Mouse (Mus musculus): ENCODE measurements at regions not wholly inside any gene's neighbourhood (a gene's known extent, or its start where the extent isn't known, plus 50 kb on each side); places are given as distances from the start of the nearest gene placed in this dataset.

DNA sequence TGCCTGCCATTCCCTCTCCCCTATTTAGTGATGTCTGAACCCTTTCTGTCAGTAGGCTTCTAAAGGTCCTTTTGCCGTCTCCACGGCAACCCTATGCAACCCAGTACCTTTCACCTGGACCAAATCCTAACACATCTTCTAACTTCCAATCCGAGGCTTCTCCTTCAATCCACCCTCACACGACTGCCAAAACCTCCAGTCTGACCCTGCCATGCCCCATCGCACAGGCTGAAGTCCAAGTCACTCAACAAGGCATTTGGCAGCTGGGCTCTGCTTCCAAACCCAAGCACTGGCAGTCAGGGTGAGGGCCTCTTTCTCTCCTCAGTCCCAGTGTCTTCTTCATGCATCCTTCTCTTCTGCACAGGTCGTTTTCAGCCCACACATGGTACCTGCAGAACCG, 83.0 kb upstream of the Lrpprc start:
- no peak for TF ChIP-seq CTCF (IDR thresholded peaks at IDR 0.05)
- no peak overlapping the region for H3K4me3 ChIP-seq
- peak; percentile 60 for DNase-seq
- peak overlapping the region; percentile 68 for H3K27ac ChIP-seq
- intact Hi-C loops (cut with DNase I) = no loop called here

DNA sequence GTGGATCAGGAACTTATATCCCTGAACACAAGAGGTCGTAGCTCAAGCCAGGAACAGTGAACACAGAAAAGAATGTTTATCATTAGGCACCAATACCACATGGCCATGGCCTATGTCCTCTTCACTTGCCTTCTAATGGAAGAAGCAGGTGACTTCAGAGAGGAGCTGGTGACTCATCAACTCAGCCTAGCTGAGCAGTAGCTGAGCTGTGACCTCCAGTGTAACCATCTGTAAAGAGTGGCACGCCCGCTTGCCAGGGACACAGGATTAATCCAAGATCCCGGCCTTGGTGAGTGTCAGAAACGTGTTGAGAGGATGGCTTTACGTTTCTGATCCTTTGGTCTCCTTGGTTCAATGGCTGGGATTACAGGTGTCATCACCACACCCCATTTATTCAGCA, 82.0 kb upstream of the Ppm1b start:
- TF ChIP-seq CTCF (IDR thresholded peaks at IDR 0.05) = no peak
- Histone ChIP-seq H3K27ac (peak overlapping the region; percentile 68; the same call in 1 of the 2 replicates), H3K4me3 (no peak overlapping the region)
- DNase-seq = no peak
- intact Hi-C loops (cut with DNase I) = no loop called here

DNA sequence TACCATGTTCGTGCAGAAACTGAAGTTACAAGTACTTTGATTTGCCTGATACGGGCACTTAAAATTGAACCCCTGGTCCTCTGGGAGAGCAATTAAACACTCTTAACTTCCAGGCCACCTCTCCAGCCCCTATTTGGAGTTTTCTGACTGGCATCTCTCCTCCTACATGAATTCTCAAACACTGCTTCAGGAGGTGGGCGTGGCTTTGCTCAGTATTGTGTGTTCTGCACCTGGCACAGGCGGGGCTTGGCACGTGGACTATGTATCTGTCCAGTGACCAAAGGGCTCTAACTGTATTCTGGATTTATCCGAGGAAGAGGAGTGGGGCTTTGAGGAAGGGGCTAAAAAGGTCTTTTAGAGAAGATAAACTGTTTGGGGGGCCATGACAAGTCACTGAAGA, 81.5 kb upstream of the Ppm1b start:
- H3K27ac ChIP-seq = no peak overlapping the region; the same call in 1 of the 2 replicates
- DNase-seq = no peak
- intact Hi-C loops (cut with DNase I) = loop anchor here (5.0 kb wide), 2 partner anchors 47 to 212 kb away; no protein-coding TSS in a partner anchor
- TF ChIP-seq CTCF (IDR thresholded peaks at IDR 0.05) = no peak
- no peak overlapping the region for H3K4me3 ChIP-seq

DNA sequence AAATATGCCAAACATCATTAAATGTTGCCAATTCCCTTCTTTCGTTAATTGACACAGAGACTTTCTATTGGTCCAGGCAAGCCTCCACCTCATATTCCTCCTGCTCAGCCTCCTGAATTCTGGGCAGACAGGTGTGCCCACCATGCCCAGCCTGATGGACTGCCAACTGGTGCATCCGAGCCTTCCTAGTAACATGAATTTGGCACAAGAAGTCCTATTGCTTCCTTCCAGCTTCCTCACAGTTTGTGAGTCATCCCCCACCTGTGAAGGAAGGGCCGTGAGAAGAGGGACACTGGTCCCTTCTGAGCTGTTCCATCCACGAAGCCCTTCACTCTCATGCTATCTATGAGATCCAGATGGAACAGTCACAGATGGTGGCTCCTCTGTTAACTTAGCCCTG, 80.5 kb upstream of the Ppm1b start:
- no peak for TF ChIP-seq CTCF (IDR thresholded peaks at IDR 0.05)
- intact Hi-C loops (cut with DNase I) = loop anchor here (5.0 kb wide), 2 partner anchors 46 to 211 kb away; no protein-coding TSS in a partner anchor
- H3K27ac ChIP-seq = no peak overlapping the region
- H3K4me3 ChIP-seq = no peak overlapping the region
- no peak for DNase-seq

DNA sequence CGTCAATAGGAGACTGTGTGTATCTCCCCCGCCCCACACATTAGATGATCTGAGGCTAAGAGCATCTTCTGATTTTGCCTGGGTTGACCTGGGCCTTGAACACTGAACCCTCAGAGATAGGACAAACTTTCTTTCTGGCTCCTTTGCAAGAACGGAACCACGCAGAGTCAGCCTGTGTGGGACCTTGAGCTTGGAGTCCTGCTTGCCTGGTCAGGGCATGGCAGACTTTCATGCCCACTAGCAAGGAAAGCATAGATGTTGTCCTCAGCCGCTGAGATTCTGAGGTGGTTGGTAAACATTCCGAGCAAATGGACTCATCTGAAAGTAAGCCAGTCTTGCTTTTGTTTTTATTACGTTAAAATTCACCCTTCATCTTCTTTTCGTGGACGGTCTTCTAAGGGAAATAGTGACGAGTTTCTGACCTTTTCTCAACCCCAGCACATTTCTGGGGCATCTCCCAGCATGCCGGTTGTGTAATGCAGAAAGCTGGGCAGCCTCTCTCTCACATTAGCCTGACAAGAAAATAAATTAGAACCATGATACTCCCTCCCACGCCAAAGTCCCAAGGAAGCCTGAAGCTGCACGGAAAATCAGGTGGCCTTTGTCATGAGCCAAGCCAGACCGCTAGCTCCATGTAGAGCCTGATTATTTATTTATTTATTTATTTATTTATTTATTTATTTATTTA, 79.2 kb upstream of the Ppm1b start:
- H3K27ac ChIP-seq = peak overlapping the region; percentile 90
- TF ChIP-seq CTCF (IDR thresholded peaks at IDR 0.05) = no peak
- intact Hi-C loops (cut with DNase I) = loop anchor here (5.0 kb wide), 2 partner anchors 45 to 210 kb away; no protein-coding TSS in a partner anchor
- DNase-seq = peak; percentile 44
- H3K4me3 ChIP-seq = peak overlapping the region; percentile 65

DNA sequence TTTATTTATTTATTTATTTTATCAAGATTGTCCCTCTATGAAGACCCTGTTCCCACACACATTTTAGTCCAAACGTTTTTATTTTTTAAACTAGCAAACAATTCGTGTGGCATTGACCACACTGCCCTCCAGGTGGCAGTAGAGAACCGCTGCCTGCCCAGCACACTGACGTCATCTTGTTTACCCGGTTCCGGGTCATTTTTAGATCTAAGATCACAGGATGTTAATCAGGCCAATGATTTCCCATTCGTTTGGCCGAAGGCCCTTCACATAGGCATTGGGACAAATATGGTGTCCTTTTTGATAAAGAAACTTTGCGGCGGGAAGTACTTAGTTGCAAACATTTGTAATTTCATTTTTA, 78.7 kb upstream of the Ppm1b start:
- peak; percentile 83 for DNase-seq
- TF ChIP-seq CTCF (IDR thresholded peaks at IDR 0.05) = peak; percentile 95
- Histone ChIP-seq H3K27ac (peak overlapping the region; percentile 90), H3K4me3 (peak overlapping the region; percentile 65)
- intact Hi-C loops (cut with DNase I) = loop anchor here (2.0 to 5.0 kb wide), 3 partner anchors 44 to 209 kb away; partner anchors contain the start of gene Ppm1b

DNA sequence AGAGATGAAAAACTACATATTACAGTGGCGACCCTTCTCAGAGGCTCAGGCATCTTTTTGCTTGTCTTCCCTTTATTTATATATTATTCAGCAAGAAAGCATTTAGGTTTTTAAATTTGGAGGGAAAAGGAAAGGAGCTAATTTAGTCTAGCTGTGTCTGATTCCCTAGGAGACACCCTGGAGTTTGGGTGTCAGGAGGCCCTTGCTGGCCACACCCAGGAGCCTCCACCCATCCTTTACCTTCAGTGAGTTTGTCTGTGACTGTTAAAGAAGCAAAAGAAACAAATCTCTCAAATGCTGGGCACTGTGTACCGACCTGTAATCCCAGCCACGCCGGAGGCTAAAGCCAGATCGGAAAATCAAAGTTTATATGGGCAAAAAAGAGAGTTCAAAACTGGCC, 78.2 kb upstream of the Ppm1b start:
- peak overlapping the region; percentile 90 for H3K27ac ChIP-seq
- TF ChIP-seq CTCF (IDR thresholded peaks at IDR 0.05) = no peak
- H3K4me3 ChIP-seq = peak overlapping the region; percentile 65
- intact Hi-C loops (cut with DNase I) = loop anchor here (2.0 to 5.0 kb wide), 3 partner anchors 44 to 209 kb away; partner anchors contain the start of gene Ppm1b
- no peak for DNase-seq

DNA sequence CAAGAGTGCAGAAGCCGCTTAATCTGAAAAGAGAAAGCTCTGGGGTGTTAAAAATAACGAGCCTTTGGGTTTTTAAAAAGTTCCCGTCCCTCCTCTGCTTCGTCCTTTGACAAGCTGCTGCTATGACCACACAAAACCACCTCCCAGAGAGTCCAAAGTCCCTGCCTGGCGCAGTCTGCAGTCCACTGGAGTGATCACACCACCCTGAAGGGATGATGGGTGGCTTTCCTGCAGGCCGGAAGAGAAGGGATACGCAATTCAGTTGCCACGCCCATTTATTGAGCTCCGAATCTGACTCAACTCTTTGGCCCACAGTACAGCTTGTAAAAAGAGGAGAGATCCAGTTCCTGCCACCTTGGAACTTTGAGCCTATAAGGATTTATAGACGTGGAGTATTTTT, 77.4 kb upstream of the Ppm1b start:
- no peak for DNase-seq
- intact Hi-C loops (cut with DNase I) = loop anchor here (1.0 to 5.0 kb wide), 4 partner anchors 43 to 208 kb away; partner anchors contain the start of gene Ppm1b
- H3K27ac ChIP-seq = peak overlapping the region; percentile 90; the same call in 1 of the 2 replicates
- no peak for TF ChIP-seq CTCF (IDR thresholded peaks at IDR 0.05)
- H3K4me3 ChIP-seq = no peak overlapping the region

DNA sequence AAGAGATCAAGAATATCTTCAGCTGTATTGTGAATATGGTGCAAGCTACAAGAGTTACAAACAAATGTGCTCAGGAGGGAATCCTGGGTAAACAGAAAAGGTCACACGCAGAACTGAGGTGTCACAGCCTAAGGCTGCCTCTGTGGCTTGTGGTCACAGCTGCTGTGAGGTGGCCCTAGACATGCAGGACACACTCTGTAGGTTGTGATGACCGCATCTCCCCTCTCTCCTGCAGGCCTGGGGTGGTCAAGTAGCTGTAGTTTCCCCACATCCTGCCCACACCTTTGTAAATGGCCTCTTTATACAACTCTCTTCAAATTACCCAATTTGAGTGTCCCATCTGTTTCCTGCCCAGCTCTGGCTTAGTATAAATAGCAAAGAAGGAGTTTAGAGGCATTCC, 75.6 kb upstream of the Ppm1b start:
- H3K4me3 ChIP-seq = no peak overlapping the region

DNA sequence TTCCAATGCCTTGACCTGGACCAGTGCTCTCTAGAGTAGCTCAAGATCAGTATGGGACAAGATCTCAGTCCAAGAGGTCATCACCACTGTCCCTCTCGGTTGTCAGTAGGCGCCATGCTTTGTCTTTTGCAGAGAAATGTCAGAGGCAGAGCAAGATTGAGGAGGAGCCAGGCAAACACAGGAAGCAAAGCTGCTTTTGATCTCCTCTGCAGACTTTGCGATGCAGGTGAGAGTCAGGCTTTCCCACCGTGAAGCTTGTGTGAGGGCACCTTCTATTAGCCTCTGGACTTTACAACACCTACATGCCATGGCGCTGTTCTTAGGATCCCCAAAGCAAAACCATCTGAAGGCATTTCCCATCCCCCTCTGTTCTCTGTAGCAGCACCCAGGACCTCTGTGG, 68.0 kb upstream of the Ppm1b start:
- H3K4me3 ChIP-seq = no peak overlapping the region
- intact Hi-C loops (cut with DNase I) = no loop called here
- no peak for TF ChIP-seq CTCF (IDR thresholded peaks at IDR 0.05)
- no peak for DNase-seq
- H3K27ac ChIP-seq = no peak overlapping the region

More for the DNA sequence above, 75.6 kb upstream of the Ppm1b start:
- no peak for DNase-seq
- intact Hi-C loops (cut with DNase I) = no loop called here
- TF ChIP-seq CTCF (IDR thresholded peaks at IDR 0.05) = no peak
- H3K27ac ChIP-seq = no peak overlapping the region

DNA sequence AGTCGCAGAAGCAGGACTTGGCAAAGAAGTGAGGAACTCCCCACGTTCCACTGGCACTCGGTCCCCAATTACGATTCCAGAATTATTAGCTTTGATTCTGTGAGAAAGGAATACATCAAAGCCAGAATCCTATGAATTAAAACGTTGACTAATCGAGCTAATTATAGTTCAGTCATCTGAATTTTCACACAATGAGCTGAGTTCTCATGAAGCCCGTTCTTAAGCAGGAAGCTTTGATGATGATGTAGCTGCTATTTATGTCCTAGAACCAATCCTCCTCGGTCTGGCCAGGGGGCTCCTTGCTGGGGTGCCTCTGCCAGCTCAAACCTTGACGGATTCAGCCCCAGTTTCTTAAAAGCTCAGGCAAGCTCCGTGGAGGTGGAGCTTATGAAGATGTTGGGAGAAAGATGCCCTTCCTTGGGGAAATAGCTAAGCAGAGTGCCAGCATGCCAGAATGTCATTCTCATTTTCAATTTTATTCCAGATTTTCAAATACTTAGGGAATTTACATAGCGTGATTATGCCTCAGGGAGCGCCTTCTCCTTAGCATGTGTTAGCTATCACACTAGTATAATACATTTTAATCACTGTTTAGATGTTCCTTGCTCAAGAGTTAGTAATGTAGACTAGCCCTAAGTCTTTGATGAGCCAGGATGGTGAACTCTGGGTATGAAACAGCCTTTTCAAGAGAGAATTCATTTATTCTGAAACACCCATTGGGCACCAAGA, 65.5 kb upstream of the Ppm1b start:
- TF ChIP-seq CTCF (IDR thresholded peaks at IDR 0.05) = no peak
- no peak for DNase-seq
- intact Hi-C loops (cut with DNase I) = no loop called here
- no peak overlapping the region for H3K27ac ChIP-seq
- H3K4me3 ChIP-seq = no peak overlapping the region

DNA sequence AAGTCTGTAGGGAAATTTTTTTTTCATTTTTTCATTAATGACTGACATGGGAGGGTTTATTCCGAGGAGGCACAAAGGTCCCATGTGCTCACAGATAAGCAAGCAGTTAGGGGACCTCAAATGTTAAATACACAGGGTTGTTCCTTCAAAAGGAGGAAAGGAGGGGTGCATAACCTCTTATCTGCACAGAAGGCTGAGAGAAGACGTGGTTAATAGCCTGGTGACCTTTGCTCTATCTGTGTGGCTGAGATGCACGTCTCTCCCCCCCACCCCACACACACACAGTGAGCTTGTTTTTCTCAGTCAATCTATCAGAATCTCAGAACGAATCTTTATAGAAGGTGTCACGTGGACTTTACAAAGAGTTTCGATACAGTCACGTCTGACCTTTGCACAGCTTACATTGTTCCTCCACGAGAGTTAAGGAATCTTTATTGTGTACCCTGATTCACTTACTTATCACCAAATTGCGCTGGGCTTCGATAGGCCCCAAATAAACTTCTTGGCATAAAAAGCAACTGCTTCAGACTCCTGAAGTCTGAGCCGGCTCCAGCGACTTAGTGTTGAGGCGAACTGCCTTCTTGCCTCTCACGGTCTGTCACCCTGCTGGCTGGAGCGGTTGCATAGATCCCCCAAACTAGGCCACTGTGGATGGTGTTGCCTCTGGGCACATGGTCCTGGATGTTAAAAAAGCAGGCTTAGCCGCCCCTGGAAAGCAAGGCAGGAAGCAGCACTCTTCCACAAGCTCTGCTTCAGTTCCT, 63.1 kb upstream of the Ppm1b start:
- DNase-seq = no peak
- intact Hi-C loops (cut with DNase I) = no loop called here
- Histone ChIP-seq H3K4me3 (no peak overlapping the region), H3K27ac (no peak overlapping the region)
- no peak for TF ChIP-seq CTCF (IDR thresholded peaks at IDR 0.05)

DNA sequence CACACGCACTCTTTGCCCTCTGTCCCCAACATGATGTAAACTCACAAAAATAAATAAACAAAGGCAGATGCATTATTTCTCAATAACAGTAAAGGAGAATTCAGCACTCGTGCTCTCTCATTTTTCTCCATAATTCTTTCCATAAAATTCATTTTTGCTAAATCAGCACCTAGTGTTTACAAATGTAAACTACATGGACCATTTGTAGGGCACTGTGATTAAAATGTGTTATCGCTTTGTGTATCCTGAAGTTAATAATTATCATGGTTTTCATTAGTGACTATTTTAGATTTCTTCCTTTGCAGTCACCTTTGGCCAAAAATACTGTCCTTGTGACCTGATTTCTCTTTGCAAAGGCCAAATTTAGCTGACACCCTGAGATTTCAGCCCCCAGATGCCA, 61.0 kb upstream of the Ppm1b start:
- TF ChIP-seq CTCF (IDR thresholded peaks at IDR 0.05) = no peak
- Histone ChIP-seq H3K4me3 (no peak overlapping the region), H3K27ac (no peak overlapping the region)
- no peak for DNase-seq
- intact Hi-C loops (cut with DNase I) = no loop called here
